Mouse (Mus musculus): ENCODE results near the gene Gata2.
A peak's percentile ranks its signal among the peaks of the same experiment; 100 is the strongest.

Gata2 gene

GRCm38 (mm10) chr6:88194978-88195325, 1.3 kb downstream of the Gata2 start:
- DNase-seq (ENCODE audit: low spot score in 2 of 2) = no peak

GRCm38 (mm10) chr6:88196054-88196732, 2.5 kb downstream of the Gata2 start:
- no peak for DNase-seq (ENCODE audit: low spot score in 2 of 2)

- no peak for DNase-seq (ENCODE audit: low spot score in 2 of 2)
These were observed 3.1 kb downstream of the Gata2 start for GRCm38 (mm10) chr6:88196733-88197312.

GRCm38 (mm10) chr6:88197313-88198069, 3.8 kb downstream of the Gata2 start:
- DNase-seq (ENCODE audit: low spot score in 2 of 2) = no peak

GRCm38 (mm10) chr6:88198070-88198940, 4.6 kb downstream of the Gata2 start:
- DNase-seq (ENCODE audit: low spot score in 2 of 2) = peak in 1 of 2 experiments; percentile 48

- no peak for DNase-seq (ENCODE audit: low spot score in 2 of 2)
These were observed 5.5 kb downstream of the Gata2 start for GRCm38 (mm10) chr6:88199001-88199717.

GRCm38 (mm10) chr6:88199718-88200692, 6.3 kb downstream of the Gata2 start:
- no peak for DNase-seq (ENCODE audit: low spot score in 2 of 2)

GRCm38 (mm10) chr6:88200693-88201609, 7.3 kb downstream of the Gata2 start:
- DNase-seq (ENCODE audit: low spot score in 2 of 2) = no peak

GRCm38 (mm10) chr6:88201926-88202700, 8.4 kb downstream of the Gata2 start:
- DNase-seq (ENCODE audit: low spot score in 2 of 2) = no peak

- no peak for DNase-seq (ENCODE audit: low spot score in 2 of 2)
These were observed 9.4 kb downstream of the Gata2 start for GRCm38 (mm10) chr6:88202921-88203690.

- no peak for DNase-seq (ENCODE audit: low spot score in 2 of 2)
These were observed 10.2 kb downstream of the Gata2 start for GRCm38 (mm10) chr6:88203791-88204405.

- no peak for DNase-seq (ENCODE audit: low spot score in 2 of 2)
These were observed 11.1 kb downstream of the Gata2 start for GRCm38 (mm10) chr6:88204531-88205385.

GRCm38 (mm10) chr6:88205386-88205700, 11.7 kb downstream of the Gata2 start:
- DNase-seq (ENCODE audit: low spot score in 2 of 2) = no peak

- DNase-seq (ENCODE audit: low spot score in 2 of 2) = no peak
These were observed 12.2 kb downstream of the Gata2 start for GRCm38 (mm10) chr6:88205937-88206336.

GRCm38 (mm10) chr6:88206566-88206965, 12.9 kb downstream of the Gata2 start:
- no peak for DNase-seq (ENCODE audit: low spot score in 2 of 2)

GRCm38 (mm10) chr6:88207403-88208033, 13.8 kb downstream of the Gata2 start:
- DNase-seq (ENCODE audit: low spot score in 2 of 2) = no peak
